Mouse (Mus musculus) forebrain, embryonic 12.5 days (tissue): ENCODE results near the gene Krt39. TPM values are rescaled to one million over a fixed set of nuclear protein-coding genes. Genes with fewer than 3 reads are reported as not detected.

Experiments used
- ATAC-seq: fragments of 200-750 bp; cut with Nextera tagmentation; 2 replicates; pipeline ENCODE4 v1.8.0; 2017; ENCODE audit warnings: moderate TSS enrichment; ENCODE audit not compliant: low FRiP score
- H3K27ac ChIP-seq: fragments of 300-500 bp; sonication (generic); 2 replicates; pipeline ENCODE4 v1.5.1; 2016; ENCODE audit warnings: mild to moderate bottlenecking
- H3K27me3 ChIP-seq: fragments of 300-500 bp; sonication (generic); 2 replicates; pipeline ENCODE4 v1.6.1; 2016; ENCODE audit warnings: mild to moderate bottlenecking
- H3K36me3 ChIP-seq: fragments of 300-500 bp; sonication (generic); replicated peaks from 2 replicates; pipeline ENCODE4 v1.6.1; 2016; ENCODE audit warnings: mild to moderate bottlenecking
- H3K4me1 ChIP-seq: fragments of 300-500 bp; sonication (generic); 2 replicates; pipeline ENCODE4 v1.6.1; 2016
- H3K4me2 ChIP-seq: fragments of 300-500 bp; sonication (generic); 2 replicates; pipeline ENCODE4 v1.6.1; 2016; ENCODE audit warnings: mild to moderate bottlenecking, moderate library complexity
- H3K4me3 ChIP-seq: fragments of 300-500 bp; sonication (generic); replicated peaks from 2 replicates; pipeline ENCODE4 v1.5.1; 2016; ENCODE audit warnings: mild to moderate bottlenecking
- H3K9ac ChIP-seq: fragments of 300-500 bp; sonication (generic); 2 replicates; pipeline ENCODE4 v1.6.1; 2016; ENCODE audit warnings: mild to moderate bottlenecking
- H3K9me3 ChIP-seq: fragments of 300-500 bp; sonication (generic); 2 replicates; pipeline ENCODE4 v1.6.1; 2016
- WGBS: fragments of 180-500 bp; shearing (Covaris S2); methylation state at CpG from one replicate; pipeline ENCODE4 v1.1.7; 2016; 5-methylcytosine and 5-hydroxymethylcytosine counted together
- polyA plus RNA-seq: library from polyadenylated mRNA; unstranded; fragments of >200 nt; fragmentation: Nextera tagmentation; extraction: Ambion mirVana; gene quantifications from 2 replicates; pipeline ENCODE4 v1.2.1, GENCODE M21; 2016

Krt39 gene
- polyA plus RNA-seq, 1 experiment from 2014 or later, result not detected

DNA sequence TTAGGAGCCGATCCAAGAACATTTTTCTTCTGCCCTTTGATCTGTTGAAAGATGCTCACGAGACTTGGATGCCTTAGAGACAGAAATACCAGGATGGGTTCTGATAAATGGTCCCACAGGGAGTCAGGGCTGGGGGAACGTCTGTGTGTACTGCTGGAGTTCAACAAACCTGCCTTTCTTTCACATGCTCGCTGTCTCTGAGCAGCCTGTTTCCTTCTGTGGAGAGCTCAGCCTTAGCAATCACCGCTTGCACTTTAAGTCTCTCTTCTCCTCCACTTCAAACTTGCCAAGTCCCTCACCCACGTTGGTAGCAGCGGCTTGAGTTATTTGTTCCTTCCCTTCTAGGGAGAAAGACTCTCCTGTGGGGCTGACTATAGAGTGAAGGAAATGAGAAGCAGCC lies 54.8 kb downstream of the Krt39 start:
- Histone ChIP-seq H3K4me2 (no peak overlapping the region), H3K4me3 (no peak overlapping the region), H3K27me3 (no peaks in the 10 kb centered on the region), H3K9me3 (no peaks in the 10 kb centered on the region), H3K9ac (no peak overlapping the region), H3K4me1 (no peaks in the 10 kb centered on the region), H3K36me3 (no peaks in the 10 kb centered on the region), H3K27ac (no peak overlapping the region)
- no peak for ATAC-seq
- 57% methylated on average over 7 of the region's 7 CpGs for WGBS

DNA sequence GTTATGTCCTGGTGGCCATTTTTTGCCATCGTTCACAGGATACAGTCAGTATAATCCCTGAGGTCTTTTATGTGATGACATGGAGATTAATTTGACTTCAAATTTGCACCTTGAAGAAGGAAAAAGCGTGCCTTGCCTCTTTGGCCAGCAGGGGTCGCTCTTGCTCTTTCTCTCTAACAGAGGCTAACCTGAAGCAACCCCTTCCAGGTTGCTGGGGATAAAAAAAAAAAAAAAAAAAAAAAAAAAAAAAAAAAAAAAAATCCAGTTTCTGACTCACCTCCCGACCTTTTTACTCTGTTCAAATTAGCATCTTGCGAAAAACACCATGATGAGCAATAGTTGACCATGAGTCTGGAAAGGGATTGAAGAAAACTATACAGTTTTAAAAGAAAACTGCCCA lies 56.3 kb downstream of the Krt39 start:
- no peaks in the 10 kb centered on the region for H3K4me1 ChIP-seq
- no peak overlapping the region for H3K9ac ChIP-seq
- no peak overlapping the region for H3K4me2 ChIP-seq
- no peak overlapping the region for H3K27ac ChIP-seq
- no peaks in the 10 kb centered on the region for H3K36me3 ChIP-seq
- WGBS, result 7% methylated on average over 5 of the region's 5 CpGs
- no peak for ATAC-seq
- H3K27me3 ChIP-seq, result no peaks in the 10 kb centered on the region
- H3K9me3 ChIP-seq, result no peaks in the 10 kb centered on the region
- no peak overlapping the region for H3K4me3 ChIP-seq

Other genes starting within 250 kb of the Krt39 start
- gene Krt24, start 236.1 kb downstream of the Krt39 start, polyA plus RNA-seq, result not detected in 2 replicates
- gene Krt25, start 198.4 kb downstream of the Krt39 start, polyA plus RNA-seq, result 0.09 and 0.13 TPM in 2 replicates
- gene Krt26, start 183.4 kb downstream of the Krt39 start, polyA plus RNA-seq, result not detected in 2 replicates
- gene Krt27, start 170.2 kb downstream of the Krt39 start, polyA plus RNA-seq, result not detected in 2 replicates
- gene Krt28, start 146.4 kb downstream of the Krt39 start, polyA plus RNA-seq, result 0.38 and 0.40 TPM in 2 replicates
- 40.2 and 42.4 TPM in 2 replicates for gene Krt10, start 132.0 kb downstream of the Krt39 start, polyA plus RNA-seq
- gene Krt12, start 99.1 kb downstream of the Krt39 start, polyA plus RNA-seq, result not detected in 2 replicates
- gene Krt20, start 83.2 kb downstream of the Krt39 start, polyA plus RNA-seq, result 0.15 TPM in 1 of 2 replicates, not detected in the other
- 0.74 and 0.75 TPM in 2 replicates for gene Krt23, start 28.2 kb downstream of the Krt39 start, polyA plus RNA-seq
- not detected in 2 replicates for gene Krt40, start 21.8 kb upstream of the Krt39 start, polyA plus RNA-seq
- gene Krtap3-3, start 29.5 kb upstream of the Krt39 start, polyA plus RNA-seq, result not detected in 2 replicates
- gene Krtap3-2, start 35.5 kb upstream of the Krt39 start, polyA plus RNA-seq, result not detected in 2 replicates
- gene Gm11939, start 38.1 kb upstream of the Krt39 start, polyA plus RNA-seq, result not detected in 2 replicates
- gene Krtap3-1, start 45.3 kb upstream of the Krt39 start, polyA plus RNA-seq, result not detected in 2 replicates
- gene Krtap1-5, start 59.7 kb upstream of the Krt39 start, polyA plus RNA-seq, result not detected in 2 replicates
- gene Krtap1-4, start 62.3 kb upstream of the Krt39 start, polyA plus RNA-seq, result not detected in 2 replicates
- not detected in 2 replicates for gene Krtap1-3, start 70.0 kb upstream of the Krt39 start, polyA plus RNA-seq
- not detected in 2 replicates for gene Krtap9-3, start 76.8 kb upstream of the Krt39 start, polyA plus RNA-seq
- gene Gm11938, start 82.0 kb upstream of the Krt39 start, polyA plus RNA-seq, result not detected in 2 replicates
- gene Gm11937, start 88.9 kb upstream of the Krt39 start, polyA plus RNA-seq, result not detected in 2 replicates
- not detected in 2 replicates for gene Krtap2-4, start 93.5 kb upstream of the Krt39 start, polyA plus RNA-seq
- not detected in 2 replicates for gene Gm11562, start 99.1 kb upstream of the Krt39 start, polyA plus RNA-seq
- not detected in 2 replicates for gene Krtap4-1, start 106.9 kb upstream of the Krt39 start, polyA plus RNA-seq
- gene Krtap4-2, start 113.7 kb upstream of the Krt39 start, polyA plus RNA-seq, result not detected in 2 replicates
- not detected in 2 replicates for gene Krtap4-7, start 122.8 kb upstream of the Krt39 start, polyA plus RNA-seq
- not detected in 2 replicates for gene Gm11555, start 128.9 kb upstream of the Krt39 start, polyA plus RNA-seq
- gene Gm11563, start 137.6 kb upstream of the Krt39 start, polyA plus RNA-seq, result not detected in 2 replicates
- not detected in 2 replicates for gene Krtap4-6, start 144.6 kb upstream of the Krt39 start, polyA plus RNA-seq
- gene Gm14190, start 169.4 kb upstream of the Krt39 start, polyA plus RNA-seq, result not detected in 2 replicates
- gene Gm14180, start 213.0 kb upstream of the Krt39 start, polyA plus RNA-seq, result not detected in 2 replicates